Mouse (Mus musculus) thymus, adult 2 months (tissue): Measurements from ENCODE around the gene Gtpbp1. TPM values are rescaled to one million over a fixed set of nuclear protein-coding genes. Genes with fewer than 3 reads are reported as not detected.

Experiments
- DNase-seq: peaks from one replicate; pipeline ENCODE4 v3.0.0; 2021
- H3K27ac ChIP-seq: fragments of 200-500 bp; 2 replicates; pipeline ENCODE4 v1.5.1; 2012; ENCODE audit warnings: low read length, control low read depth; ENCODE audit not compliant: control insufficient read depth, insufficient read depth
- H3K27me3 ChIP-seq: fragments of 200-500 bp; 2 replicates; pipeline ENCODE4 v1.6.1; 2012; ENCODE audit warnings: mild to moderate bottlenecking, low read length, moderate library complexity, mixed read lengths; ENCODE audit not compliant: control insufficient read depth, insufficient read depth
- H3K36me3 ChIP-seq: fragments of 200-500 bp; 2 replicates; pipeline ENCODE4 v1.6.1; 2012; ENCODE audit warnings: mild to moderate bottlenecking, low read length, moderate library complexity; ENCODE audit not compliant: control insufficient read depth, insufficient read depth
- H3K4me1 ChIP-seq: fragments of 200-500 bp; replicated peaks from 2 replicates; pipeline ENCODE4 v1.6.1; 2012; ENCODE audit warnings: low read length; ENCODE audit not compliant: control insufficient read depth, insufficient read depth
- H3K4me3 ChIP-seq: fragments of 200-500 bp; 2 replicates; pipeline ENCODE4 v1.5.1; 2012; ENCODE audit warnings: mild to moderate bottlenecking, low read length, control low read depth, moderate library complexity; ENCODE audit not compliant: control insufficient read depth, insufficient read depth
- CTCF ChIP-seq: fragments of 200-500 bp; IDR thresholded peaks from 2 replicates; pipeline ENCODE4 v1.5.1; 2012; ENCODE audit warnings: mild to moderate bottlenecking, control low read depth, low read length, moderate library complexity, borderline replicate concordance; ENCODE audit not compliant: control insufficient read depth, poor library complexity, insufficient read depth; ENCODE audit errors: extremely low read depth
- POLR2A ChIP-seq: fragments of 200-500 bp; IDR thresholded peaks from 2 replicates; pipeline ENCODE4 v1.6.1; 2012; ENCODE audit warnings: mild to moderate bottlenecking, low read length, control low read depth, moderate library complexity; ENCODE audit not compliant: control insufficient read depth, poor library complexity, insufficient read depth; ENCODE audit errors: extremely low read depth
- WGBS: fragments of 180-500 bp; shearing (Covaris S2); methylation state at CpG from one replicate; pipeline ENCODE4 v1.1.7; 2018; 5-methylcytosine and 5-hydroxymethylcytosine counted together
- polyA plus RNA-seq: library from polyadenylated mRNA; depleted of rRNA; stranded (reverse); fragments of >200 nt; gene quantifications from 2 replicates; pipeline ENCODE4 v1.2.3, GENCODE M21; 2012

The Gtpbp1 gene
- polyA plus RNA-seq, 1 experiment = 91.3 TPM

- no peak overlapping the region for H3K4me3 ChIP-seq
- TF ChIP-seq POLR2A (no peak), CTCF (no peak)
- H3K36me3 ChIP-seq = no peaks in the 10 kb centered on the region
- 23% methylated on average over 6 of the region's 6 CpGs for WGBS
- H3K27me3 ChIP-seq = no peaks in the 10 kb centered on the region
- no peak overlapping the region for H3K27ac ChIP-seq
- peaks cover 16% of the 10 kb centered on the region for H3K4me1 ChIP-seq
- no peak for DNase-seq
Observed at GRCm38 (mm10) chr15:79685141-79685641, 5.5 kb upstream of the Gtpbp1 start.

- no peak for DNase-seq
- WGBS = 17% methylated on average over 15 of the region's 15 CpGs
- no peak for TF ChIP-seq POLR2A
- no peak for TF ChIP-seq CTCF
- no peak overlapping the region for H3K27ac ChIP-seq
- no peaks in the 10 kb centered on the region for H3K36me3 ChIP-seq
- H3K4me3 ChIP-seq = peak overlapping the region; percentile 14
- H3K27me3 ChIP-seq = no peaks in the 10 kb centered on the region
- H3K4me1 ChIP-seq = peaks cover 18% of the 10 kb centered on the region
Observed at GRCm38 (mm10) chr15:79686046-79686869, 4.4 kb upstream of the Gtpbp1 start.

- Histone ChIP-seq H3K4me1 (peaks cover 24% of the 10 kb centered on the region), H3K36me3 (no peaks in the 10 kb centered on the region), H3K27me3 (no peaks in the 10 kb centered on the region), H3K4me3 (peak overlapping the region; percentile 93), H3K27ac (no peak overlapping the region)
- DNase-seq = no peak
- TF ChIP-seq POLR2A (no peak), CTCF (no peak)
- WGBS = under 1% methylated on average over 33 of the region's 33 CpGs
Observed at GRCm38 (mm10) chr15:79687175-79687574, 3.5 kb upstream of the Gtpbp1 start.

- Histone ChIP-seq H3K27me3 (no peaks in the 10 kb centered on the region), H3K36me3 (no peaks in the 10 kb centered on the region), H3K27ac (peak within 1 kb of the TSS; percentile 89), H3K4me3 (peak within 1 kb of the TSS; percentile 93), H3K4me1 (peaks cover 24% of the 10 kb centered on the region)
- under 1% methylated on average over 72 of the region's 72 CpGs for WGBS
- TF ChIP-seq POLR2A (peak; percentile 99), CTCF (peak; percentile 2; the same call in 1 of the 2 replicates)
- DNase-seq = peak; percentile 97
Observed at GRCm38 (mm10) chr15:79687646-79688267, 2.9 kb upstream of the Gtpbp1 start, which contains the start of gene Josd1. Josd1 (minus strand) TSS chr15:79687919.

GRCm38 (mm10) chr15:79688268-79688956 is 2.2 kb upstream of the Gtpbp1 start:
- Histone ChIP-seq H3K4me3 (peak overlapping the region; percentile 93), H3K27ac (peak overlapping the region; percentile 89), H3K27me3 (no peaks in the 10 kb centered on the region), H3K36me3 (no peaks in the 10 kb centered on the region), H3K4me1 (peaks cover 24% of the 10 kb centered on the region)
- no peak for DNase-seq
- 10% methylated on average over 8 of the region's 8 CpGs for WGBS
- TF ChIP-seq POLR2A = no peak
- no peak for TF ChIP-seq CTCF
